Mouse (Mus musculus): ENCODE measurements at regions not wholly inside any gene's neighbourhood (a gene's known extent, or its start where the extent isn't known, plus 50 kb on each side); places are given as distances from the start of the nearest gene placed in this dataset.

- no peak for TF ChIP-seq CTCF (IDR thresholded peaks at IDR 0.05; ENCODE audit: control insufficient read depth, insufficient read depth, insufficient read length)
- no peak for TF ChIP-seq CEBPB (IDR thresholded peaks at IDR 0.05; ENCODE audit: low read depth)
- TF ChIP-seq FOSL1 (IDR thresholded peaks at IDR 0.05; ENCODE audit: insufficient read depth, low read length, poor library complexity, severe bottlenecking) = no peak
- TF ChIP-seq USF1 (IDR thresholded peaks at IDR 0.05; ENCODE audit: low read depth) = no peak
- TF ChIP-seq MAX (IDR thresholded peaks at IDR 0.05) = no peak
- no peak for TF ChIP-seq MYOG (IDR thresholded peaks at IDR 0.05; ENCODE audit: control insufficient read depth, extremely low read depth, insufficient read length)
Observed at GRCm38 (mm10) chr1:35727310-35727990, 340.8 kb upstream of the Hs6st1 start.

All from C2C12 (cell line).